Mouse (Mus musculus): Measurements from ENCODE around the gene 6430628N08Rik.
A peak's percentile ranks its signal among the peaks of the same experiment; 100 is the strongest.

The 6430628N08Rik gene

DNA sequence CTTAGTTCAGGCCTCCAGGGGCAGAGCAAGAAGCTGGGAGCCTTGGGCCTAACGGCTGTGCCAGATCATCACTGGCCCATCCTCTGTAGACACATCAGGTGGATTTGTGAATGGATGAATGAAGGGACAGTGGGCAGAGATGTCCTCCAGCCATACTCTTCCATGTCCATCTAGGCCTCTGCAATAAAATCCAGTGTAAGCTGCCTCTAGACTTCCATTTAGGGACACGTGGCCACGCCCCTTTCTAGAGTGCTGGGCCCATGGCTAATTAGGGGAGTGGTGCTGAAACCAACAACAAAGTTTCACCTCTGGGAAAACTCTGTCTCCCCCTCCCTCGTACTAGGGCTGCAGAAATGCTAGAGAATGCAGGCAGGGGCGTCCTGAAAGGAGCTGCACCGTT is 399 bp upstream of the 6430628N08Rik start:
- no peak for DNase-seq

DNA sequence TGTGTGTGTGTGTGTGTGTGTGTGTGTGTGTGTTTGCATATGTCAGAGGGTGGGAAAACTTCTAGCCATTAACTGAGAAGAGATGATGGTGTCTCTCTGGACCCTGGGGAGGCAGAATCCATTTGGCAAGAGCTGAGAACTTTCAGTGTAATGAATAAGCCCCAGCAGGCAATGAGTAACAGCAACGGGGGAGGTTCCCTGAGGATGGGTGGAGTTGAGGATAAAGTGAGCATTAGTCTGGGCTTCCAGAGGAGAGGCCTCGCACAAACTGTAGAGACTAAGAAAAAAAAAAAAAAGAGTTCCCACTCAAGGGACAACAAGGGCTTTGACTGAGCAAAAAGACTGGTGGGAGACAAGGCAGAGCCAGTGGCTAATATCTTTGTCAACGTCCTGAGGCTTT is 3.8 kb downstream of the 6430628N08Rik start:
- DNase-seq, result no peak

DNA sequence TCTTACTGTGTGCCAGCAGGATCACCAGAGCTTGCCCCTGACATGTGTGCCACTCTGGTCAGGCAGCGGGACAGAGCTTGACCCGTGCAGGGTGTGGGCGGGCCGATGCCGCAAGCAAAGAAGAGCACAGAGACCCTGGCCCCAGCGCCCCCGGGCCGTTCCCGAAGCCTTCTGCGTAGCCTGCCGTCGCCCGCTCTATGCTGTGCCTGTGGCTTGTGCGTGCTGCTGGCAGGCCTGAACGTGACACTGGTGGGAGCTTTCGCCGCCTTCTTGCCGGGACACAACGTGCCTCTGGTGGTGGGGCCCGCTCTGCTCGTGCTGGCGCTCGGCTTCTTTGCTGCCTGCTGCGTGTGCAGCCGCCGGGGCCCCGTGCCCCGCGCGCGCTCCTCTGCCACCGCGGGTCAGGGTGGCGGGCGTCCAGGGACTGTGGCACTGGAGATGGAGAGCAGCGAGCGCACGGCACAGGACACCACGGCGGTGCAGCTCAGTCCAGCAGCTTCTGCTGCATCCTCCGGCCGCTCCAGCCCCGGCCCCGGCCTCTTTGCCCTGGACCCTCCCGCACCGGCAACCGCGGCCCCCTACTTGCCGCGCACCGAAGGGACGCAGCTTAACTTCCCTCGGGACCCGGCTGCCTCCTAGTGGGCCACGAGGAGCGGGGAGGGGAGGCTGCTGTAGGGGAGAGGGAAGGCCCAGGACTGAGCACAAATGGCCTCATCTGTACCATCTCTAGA is 7.6 kb downstream of the 6430628N08Rik start:
- DNase-seq, result peak; percentile 16

DNA sequence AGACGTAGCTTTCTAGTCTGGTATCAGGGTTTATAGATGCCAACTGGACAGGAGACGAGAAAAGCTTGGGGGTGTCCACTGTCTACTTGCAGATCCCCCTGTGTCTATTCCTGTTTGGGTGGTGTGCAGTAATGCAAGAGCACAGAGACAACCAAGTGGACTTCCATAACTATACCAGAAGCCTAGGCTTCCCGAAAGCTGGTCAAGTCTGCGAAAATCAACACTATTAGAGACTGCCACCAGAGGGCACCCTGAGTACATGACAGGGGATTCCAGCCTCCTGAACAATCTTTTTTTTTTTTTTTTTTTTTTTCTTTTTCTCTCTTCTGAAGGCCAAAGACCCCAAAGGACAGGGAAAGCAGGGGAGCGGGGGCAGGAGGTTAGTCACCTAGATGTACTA is 12.4 kb downstream of the 6430628N08Rik start:
- peak; percentile 75 for DNase-seq

DNA sequence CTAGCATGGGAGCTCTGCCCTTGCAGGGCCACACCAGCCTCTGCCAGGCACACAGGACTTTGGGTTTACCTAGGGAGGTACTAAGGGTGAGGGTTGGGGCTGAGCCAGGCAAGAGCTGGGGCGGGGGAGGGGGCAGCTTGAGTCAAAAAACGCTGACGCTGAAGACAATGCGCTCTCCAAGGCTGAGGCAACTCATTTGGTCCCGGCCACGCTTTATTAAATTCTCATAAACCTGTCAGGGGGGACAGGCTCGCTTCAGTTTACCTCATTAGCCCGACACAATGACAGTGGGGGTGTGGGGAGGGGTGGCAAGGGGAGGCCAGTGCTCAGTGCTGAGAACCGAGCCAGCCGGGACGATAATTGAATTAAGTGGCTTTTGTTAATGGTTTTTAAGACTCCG is 13.9 kb downstream of the 6430628N08Rik start:
- no peak for DNase-seq

DNA sequence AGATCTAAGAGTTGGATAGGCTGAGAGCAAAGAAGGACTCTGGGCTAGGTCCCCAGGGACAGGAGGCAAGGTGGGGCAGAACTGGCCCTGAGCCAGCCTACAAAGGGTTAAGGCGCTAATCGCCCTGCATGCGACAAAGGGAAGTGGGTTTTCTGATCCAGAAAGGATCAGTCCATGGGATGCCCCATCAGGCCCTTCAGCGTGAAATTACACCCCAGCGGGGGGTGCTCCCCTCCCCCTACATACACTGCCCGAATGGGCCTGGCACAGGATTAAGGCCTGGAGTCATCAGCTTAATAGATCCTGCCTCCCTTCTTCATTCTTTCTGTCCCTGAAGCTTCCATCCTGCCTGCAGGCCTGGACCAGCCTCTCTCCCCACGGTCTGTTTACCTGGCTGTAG is 15.2 kb downstream of the 6430628N08Rik start:
- DNase-seq, result no peak

DNA sequence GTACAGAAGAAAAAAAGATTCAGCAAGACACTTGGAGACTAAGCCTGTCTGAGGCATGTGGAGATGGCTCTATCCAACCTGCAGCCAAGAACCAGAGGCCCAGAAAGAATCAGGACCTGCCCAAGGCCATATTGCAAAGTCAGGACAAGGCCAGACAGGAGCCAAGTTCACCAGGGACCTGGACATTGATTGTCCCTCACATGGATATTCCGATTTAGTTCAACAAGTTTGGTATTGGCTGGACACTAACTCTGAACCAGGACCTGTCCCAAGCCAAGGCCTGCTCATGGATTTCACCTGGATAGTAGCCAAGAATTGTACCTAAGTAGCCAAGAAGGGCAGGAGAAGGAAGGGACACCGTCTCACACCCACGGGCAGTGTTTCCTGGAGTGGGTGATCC is 16.3 kb downstream of the 6430628N08Rik start:
- no peak for DNase-seq

DNA sequence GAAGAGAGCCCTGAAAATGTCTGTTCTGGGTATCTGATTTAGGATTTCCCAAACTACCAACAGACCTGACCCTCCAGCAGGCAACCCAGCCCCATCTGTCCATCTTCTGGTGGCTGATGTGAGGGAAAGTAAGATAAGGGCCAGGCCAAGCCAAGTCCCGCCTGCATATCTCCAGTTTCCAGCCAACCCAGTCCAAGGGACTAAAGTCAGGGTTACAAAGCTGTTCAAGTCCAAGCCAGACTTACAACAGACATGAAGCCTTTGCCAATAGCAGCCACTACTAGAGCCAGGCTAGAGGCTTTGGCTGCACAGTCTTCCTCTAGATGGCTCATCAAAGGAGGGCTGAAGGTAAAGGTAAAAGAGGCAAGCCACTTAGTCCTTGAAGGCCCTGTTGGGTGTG is 17.5 kb downstream of the 6430628N08Rik start:
- no peak for DNase-seq

DNA sequence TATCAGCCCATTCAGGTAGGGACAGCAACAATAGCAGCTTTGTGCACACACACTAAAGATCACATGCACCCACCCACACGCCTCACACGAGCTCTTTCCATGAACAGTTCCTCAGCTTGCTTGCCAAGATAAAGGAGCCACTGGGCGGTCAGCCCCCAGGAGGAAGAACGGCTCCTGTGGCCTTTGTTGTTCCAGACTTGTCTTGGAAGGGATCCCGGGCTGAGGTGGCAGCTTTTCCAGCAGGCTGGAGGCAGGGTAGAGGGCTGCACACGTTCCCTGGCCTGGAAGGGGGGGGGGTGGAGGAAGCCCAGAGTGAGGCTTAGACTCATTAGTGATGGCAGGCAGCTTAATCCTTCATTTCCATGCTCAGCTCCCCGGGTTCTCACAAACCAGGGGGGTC is 18.2 kb downstream of the 6430628N08Rik start:
- no peak for DNase-seq

DNA sequence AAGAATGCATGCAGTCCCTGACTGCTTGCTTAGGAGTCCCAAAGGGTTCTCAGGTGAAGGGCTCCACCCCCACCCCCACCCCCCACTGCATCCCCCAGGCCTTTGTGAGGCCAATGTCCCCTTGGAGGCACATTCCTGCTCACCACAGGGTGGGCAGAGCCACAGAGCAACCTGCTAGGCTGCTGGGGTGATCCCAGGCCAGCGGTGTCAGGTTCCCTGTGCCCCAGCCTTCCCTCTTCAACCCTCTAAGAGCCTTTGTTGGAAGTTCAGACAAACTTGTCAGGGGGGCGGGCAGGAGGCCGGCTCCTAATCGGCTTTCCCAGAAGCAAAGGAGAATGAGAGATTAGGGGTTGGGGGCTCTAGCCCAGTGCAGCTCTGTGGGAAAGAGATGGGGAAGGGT is 21.1 kb downstream of the 6430628N08Rik start:
- DNase-seq, result no peak

DNA sequence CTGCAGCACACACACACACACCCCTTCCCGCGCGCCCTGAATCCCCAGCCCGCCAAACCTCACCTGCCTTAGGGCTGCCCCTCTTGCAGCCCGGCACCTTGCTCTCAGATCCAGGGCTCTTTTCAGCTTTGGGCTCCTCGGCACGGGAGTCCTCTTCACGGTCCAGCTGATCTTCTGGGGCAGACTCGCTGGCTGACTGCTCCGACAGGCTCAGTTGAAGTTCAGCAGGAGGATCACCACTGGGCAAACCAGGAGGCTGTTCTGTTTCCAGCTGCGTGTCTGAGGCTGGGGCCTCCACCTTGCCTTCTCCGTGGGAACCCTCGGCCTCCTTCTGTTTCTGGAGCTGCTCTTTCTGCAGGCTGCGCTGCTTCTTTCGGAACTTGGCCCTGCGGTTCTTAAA is 29.4 kb downstream of the 6430628N08Rik start:
- no peak for DNase-seq

DNA sequence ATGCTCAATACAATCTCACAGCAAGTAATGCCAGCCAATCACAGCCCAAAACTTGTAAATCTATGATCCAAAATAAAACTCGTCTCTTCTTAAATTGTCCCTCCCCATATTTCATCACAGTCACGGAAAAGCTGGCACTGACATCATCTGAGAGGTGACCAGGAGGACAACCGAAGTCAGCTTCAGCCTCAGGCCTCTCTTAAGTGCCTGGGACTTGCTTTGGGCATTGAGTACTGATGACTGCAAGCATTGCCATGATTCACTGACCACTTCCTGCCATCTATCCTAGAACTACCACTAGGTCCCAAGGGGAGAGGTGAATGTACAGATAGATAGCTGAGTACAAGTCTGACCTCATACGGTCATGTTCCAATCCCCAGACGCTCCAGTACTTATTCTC is 32.2 kb downstream of the 6430628N08Rik start:
- DNase-seq, result no peak

DNA sequence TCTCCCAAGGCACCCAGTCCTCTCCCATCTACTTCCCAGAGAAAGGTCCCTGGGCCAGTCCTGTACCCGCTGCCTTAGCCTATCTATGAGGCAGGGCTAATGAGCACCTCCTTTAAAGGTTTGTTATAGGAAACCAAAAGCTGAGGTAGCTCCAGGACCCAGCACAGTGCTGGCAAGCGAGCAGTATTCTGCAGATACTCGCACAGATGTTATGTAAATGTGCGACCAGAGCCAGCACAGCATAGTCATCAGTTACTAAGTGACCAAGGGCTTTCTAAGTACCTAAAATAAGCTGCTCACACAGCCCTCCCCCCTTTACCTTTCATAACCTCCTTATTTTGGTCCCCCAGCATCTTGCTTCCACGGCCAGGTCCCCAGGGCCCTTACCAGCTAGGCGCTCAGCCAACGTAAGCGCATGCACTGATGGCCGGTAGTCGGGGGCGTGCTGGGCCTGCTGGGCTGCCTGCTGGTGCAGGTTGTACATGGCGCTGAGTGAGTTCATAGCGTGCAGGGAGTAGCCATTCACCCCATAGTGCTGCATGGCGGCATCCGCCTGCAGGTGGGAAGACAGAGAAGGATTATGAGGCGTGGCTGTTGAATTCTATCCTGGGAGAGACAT is 32.9 kb downstream of the 6430628N08Rik start:
- no peak for DNase-seq

DNA sequence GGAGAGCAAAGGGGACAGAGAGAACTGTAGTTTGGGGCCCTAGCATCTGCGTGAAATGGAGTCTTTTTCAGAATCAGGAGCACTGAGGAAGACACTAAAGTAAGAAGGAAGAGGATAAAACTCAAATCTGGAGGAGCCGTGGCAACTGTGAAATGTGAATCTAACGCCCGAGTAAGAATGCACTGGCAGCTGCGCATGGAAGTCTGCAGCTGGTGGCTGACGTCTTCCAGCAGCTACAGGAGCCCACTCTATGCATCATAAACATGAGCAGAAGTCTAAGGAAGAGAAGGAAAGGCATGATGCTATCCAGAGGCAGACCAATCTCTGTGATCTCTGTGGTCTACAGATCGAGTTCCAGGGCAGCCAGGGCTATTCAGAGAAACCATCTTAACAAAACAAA is 37.2 kb downstream of the 6430628N08Rik start:
- DNase-seq, result no peak

DNA sequence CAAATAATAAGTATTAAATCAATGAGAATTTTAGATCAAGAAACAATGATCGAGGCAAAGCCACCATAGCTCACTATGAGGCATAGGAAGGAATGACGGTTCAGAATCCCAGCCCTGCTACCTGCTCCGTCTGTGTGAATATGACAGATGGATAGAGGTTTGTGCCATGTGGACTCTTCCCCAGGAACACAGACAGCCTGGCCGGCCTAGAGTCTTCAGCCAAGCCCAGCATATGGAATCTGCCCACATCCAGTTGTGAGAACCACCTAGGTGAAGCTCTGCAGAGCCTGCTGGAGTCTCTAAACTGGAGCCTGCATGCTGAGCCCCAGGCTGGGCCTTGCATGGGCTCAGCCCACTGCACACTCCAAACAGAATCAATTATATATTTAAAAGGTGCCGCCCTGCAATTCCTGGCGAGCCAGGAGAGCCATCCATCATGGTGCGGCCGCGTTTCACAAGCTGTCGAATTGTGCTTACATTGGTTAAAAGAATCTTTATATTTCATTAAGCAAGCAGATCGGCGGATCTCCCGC is 41.2 kb downstream of the 6430628N08Rik start:
- no peak for DNase-seq

DNA sequence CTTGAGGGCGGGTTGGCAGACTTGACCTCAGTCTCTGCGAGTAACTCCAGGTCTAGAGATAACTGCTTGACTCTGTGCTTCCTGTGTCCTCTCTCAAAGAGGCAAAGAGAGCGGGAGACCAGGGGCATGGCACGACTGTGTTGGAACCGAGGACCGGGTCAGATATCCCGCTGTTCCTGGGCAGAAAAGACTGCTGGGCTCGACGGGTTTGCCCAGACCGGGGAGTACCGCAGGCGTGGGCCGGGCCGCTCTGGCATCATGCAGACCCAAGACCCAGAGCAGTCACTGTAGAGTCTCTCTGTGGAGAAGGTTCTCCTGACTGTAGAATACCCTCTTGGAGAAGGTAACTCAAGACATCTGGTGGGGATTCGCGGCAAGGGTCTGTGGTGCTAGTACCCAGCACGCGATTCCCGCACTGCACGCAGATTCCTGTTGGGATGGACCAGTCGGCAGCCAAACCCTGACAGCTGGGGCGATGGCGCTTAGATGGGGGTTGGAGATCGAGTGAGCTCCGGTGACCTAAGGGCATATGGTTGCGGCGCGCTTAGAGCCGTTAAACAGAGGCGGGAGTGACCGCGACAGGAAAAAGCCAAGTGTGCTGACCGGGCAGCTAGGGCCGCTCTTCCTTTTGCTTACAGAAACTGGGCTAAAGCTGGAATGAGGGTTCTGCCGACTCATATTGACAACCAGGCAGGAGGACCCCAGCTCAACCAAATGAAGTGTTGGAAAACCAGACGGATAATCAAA is 45.5 kb downstream of the 6430628N08Rik start:
- no peak for DNase-seq

DNA sequence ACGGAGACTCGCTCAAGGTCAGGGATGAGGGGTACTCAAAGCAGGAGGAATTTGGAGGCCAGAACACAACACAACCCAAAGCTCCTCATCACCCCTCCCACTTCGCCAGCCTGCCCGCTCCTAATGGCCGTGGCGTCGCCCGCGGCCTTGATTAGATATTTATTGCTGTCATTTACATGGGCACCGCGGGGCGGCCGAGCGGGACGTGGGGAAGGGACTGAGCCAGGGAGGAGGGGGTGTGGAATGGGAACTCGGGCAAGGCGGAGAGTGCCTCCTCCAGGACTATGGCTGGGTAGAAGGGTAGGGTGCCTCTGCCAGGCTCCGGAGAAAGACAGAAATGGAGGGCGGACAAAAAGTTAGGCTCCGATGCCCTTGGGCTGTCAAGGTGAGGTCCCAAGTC is 46.2 kb downstream of the 6430628N08Rik start:
- no peak for DNase-seq

DNA sequence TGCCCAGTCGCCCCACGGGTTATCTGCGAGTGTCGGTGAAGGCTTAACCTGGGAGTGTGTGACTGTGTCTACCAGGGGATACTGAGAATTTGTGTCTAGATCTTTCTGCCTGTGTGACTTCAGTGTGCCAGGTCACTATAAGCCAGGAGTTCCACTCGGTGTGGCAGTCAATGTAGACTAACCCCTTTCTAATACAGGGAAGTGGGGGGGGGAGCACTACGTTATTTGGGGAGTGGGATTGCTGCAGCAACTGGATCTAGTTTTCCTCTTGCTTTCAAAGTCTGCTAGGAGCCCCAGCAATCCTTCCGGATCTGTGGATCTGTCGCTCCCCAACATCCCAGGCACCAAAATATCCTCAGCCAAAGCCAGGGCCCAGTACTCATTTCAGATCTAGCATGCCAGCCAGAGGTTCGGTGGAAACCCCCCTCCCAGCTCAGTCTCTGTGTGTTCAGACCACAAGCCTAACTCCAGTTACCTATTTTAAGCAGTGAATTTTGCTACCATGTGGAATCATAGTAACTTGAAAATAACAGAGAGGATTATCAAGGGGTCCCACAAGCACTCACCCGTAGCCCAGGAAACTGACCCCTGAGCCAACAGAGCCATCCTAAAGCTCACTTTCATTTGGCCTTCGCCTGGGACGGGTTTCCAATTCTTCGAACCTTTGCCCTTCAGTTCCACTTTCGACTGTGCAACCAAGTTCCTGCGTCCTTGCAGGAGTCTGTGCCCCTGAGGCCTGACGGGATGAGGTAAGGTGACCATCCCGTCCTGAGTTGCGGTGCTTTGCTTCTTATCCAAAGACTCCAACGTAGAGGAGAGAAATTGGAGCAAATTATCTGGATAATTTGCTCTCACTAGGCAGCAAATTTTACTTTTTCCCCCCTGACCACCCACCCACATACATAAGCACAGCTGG is 46.9 kb downstream of the 6430628N08Rik start:
- no peak for DNase-seq

DNA sequence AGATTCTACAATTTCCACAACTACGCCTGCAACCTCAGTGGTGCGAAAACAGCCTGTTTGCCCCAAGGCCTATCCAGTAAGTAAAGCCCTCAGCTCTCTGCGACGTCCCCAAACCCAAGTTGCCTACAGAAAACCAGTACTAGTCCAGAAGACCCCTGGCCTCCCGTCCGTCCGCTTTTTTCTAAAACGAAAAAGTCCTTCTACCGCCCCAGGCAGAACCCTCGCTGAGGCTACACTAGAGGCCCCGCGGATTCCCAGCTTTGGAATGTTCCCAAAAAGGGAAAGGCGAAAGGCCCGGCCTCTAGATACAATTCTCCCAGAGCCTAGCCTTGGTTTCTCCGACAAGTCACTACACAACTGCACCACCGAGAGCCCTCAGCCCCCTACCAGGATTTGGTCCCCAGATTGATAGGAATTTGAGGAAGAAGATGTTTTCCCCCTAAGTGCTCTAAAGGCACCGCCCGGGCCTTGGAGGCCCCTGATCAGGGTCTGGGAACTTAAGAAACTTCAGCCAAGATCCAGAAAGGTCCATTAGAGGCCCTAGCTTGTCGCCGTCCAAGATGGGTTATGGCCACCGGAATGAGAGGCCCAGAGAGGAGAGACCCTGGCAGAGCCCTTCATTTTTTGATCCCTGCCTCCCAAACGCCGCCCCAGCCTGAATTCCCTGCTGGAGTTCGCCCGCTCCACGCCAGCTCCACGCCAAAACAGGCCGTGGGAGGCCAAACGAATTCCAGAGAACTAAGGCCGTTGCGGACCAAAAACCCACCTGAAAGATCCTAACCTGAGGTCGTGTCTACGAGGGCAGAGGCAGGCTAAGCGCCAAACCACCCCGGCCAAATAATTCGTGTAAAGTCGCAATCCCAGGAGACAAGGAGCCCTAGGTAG is 48.1 kb downstream of the 6430628N08Rik start:
- no peak for DNase-seq

DNA sequence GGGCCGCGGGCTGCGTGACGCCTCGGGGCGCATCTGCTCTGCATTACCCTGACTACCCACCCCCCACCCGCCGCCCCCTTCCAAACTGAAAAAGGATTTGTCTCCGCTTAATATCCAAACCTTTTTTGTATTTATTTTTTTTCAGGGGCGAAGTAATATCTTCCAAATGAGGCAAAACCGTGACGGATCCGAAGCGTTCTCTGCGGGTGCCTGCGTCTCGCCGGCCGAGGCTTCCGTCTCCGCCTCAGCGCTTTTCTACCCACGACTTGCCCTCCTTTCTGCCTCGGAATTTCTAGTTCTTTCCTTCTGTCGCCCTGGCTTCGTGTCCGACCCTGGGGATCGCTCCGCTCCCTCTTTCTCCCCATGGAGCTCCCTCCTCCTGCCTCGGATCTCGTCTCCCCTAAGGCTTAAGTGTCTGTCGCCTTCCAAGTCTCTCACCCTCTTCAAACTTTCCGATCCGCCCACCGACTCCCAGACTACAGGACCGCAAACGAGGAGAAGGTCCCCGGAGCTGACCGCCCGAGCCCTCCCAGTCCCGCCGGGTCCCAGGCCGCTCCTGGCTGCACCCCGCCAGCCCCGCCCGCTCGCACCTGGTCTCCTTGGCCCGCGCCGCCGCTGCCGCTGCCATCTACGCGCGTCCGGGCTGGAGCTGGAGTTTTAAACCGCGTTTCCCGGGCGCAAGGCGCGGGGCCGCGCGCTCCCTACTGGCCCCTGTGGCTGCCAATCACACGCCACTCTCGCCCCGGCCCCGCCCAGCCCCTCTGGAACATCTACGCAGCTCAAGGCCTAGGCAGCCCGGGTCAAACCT is 49.0 kb downstream of the 6430628N08Rik start, which contains the start of gene Dmbx1:
Dmbx1 (minus strand) TSS at position 632 of the 808 bp plus-strand sequence.
- DNase-seq, result peak; percentile 29

DNA sequence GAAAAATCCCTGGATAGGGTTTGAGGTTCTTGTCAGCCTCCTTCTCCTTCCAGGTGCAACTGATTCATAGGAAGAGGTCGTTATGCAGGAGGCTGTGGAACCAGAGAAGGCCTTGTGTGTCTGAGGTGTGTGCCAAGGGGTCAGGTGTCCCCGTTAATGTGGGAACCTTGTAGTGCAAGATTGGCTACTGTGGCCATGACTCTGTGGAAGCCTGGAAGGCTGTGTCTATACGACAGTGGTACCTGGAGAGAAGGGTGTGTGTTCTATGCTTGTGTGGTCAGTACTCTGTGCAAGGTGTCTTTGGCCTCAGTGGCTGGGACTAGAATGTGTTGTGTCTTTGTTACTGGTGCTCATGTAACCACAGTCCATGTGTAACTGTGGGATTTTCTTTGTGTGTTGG is 50.2 kb downstream of the 6430628N08Rik start:
- no peak for DNase-seq
